Mouse (Mus musculus): ENCODE measurements around the gene Prr22. TPM values are rescaled to one million over a fixed set of nuclear protein-coding genes. Genes with fewer than 3 reads are reported as not detected.

The Prr22 gene
- total and polyA plus RNA-seq, 3 experiments, result 0.11 to 2.0 (median 0.29) TPM

- no peak overlapping the region for H3K9ac ChIP-seq (ENCODE audit: low read depth, low read length)
- no peak for DNase-seq
- no peaks in the 10 kb centered on the region for H3K4me1 ChIP-seq (ENCODE audit: control insufficient read depth, insufficient read depth, low read length)
- WGBS, result 56% methylated on average over 5 of the region's 5 CpGs
- H3K27me3 ChIP-seq (ENCODE audit: control insufficient read depth, insufficient read depth, low read length), result no peaks in the 10 kb centered on the region
- H3K79me2 ChIP-seq (replicated peaks; ENCODE audit: control insufficient read depth, insufficient read depth, low read length), result no peaks in the 10 kb centered on the region
- intact Hi-C loops (cut with DNase I), result no loop called here
- no peak for TF ChIP-seq POLR2A (IDR thresholded peaks at IDR 0.05; ENCODE audit: insufficient read depth, low read depth, low read length)
- no peak for TF ChIP-seq EP300 (IDR thresholded peaks at IDR 0.05; ENCODE audit: insufficient read depth, low read depth, low read length)
- TF ChIP-seq CTCF (IDR thresholded peaks at IDR 0.05), result no peak
- no peak overlapping the region for H3K27ac ChIP-seq
- H3K36me3 ChIP-seq (ENCODE audit: control insufficient read depth, insufficient read depth, low read length), result no peaks in the 10 kb centered on the region
- no peak overlapping the region for H3K4me3 ChIP-seq
Measured at GRCm38 (mm10) chr17:56744173-56744572, 25.9 kb upstream of the Prr22 start.

- DNase-seq, result peak in 1 of 2 experiments; percentile 43
- no peaks in the 10 kb centered on the region for H3K79me2 ChIP-seq (replicated peaks; ENCODE audit: control insufficient read depth, insufficient read depth, low read length)
- no peaks in the 10 kb centered on the region for H3K4me1 ChIP-seq (ENCODE audit: control insufficient read depth, insufficient read depth, low read length)
- H3K27ac ChIP-seq, result no peak overlapping the region
- no peak overlapping the region for H3K4me3 ChIP-seq
- no peak overlapping the region; the same call in 1 of the 2 replicates for H3K9ac ChIP-seq (ENCODE audit: low read depth, low read length)
- H3K27me3 ChIP-seq (ENCODE audit: control insufficient read depth, insufficient read depth, low read length), result peaks cover 2% of the 10 kb centered on the region; the same call in 1 of the 2 replicates
- TF ChIP-seq CTCF (IDR thresholded peaks at IDR 0.05) (no peak), POLR2A (IDR thresholded peaks at IDR 0.05; ENCODE audit: insufficient read depth, low read depth, low read length) (peak; percentile 39; the same call in 1 of the 2 replicates)
- intact Hi-C loops (cut with DNase I), result no loop called here
- 37% methylated on average over 71 of the region's 71 CpGs for WGBS
- no peaks in the 10 kb centered on the region for H3K36me3 ChIP-seq (ENCODE audit: control insufficient read depth, insufficient read depth, low read length)
Measured at GRCm38 (mm10) chr17:56751404-56752072, 18.5 kb upstream of the Prr22 start.

GRCm38 (mm10) chr17:56753452-56753851, 16.6 kb upstream of the Prr22 start:
- Histone ChIP-seq H3K36me3 (ENCODE audit: control insufficient read depth, insufficient read depth, low read length) (no peaks in the 10 kb centered on the region), H3K79me2 (replicated peaks; ENCODE audit: control insufficient read depth, insufficient read depth, low read length) (no peaks in the 10 kb centered on the region), H3K4me3 (no peak overlapping the region), H3K4me1 (ENCODE audit: control insufficient read depth, insufficient read depth, low read length) (no peaks in the 10 kb centered on the region), H3K9ac (ENCODE audit: low read depth, low read length) (no peak overlapping the region), H3K27ac (no peak overlapping the region), H3K27me3 (ENCODE audit: control insufficient read depth, insufficient read depth, low read length) (peaks cover 2% of the 10 kb centered on the region; the same call in 1 of the 2 replicates)
- intact Hi-C loops (cut with DNase I), result no loop called here
- TF ChIP-seq POLR2A (IDR thresholded peaks at IDR 0.05; ENCODE audit: insufficient read depth, low read depth, low read length) (no peak), CTCF (IDR thresholded peaks at IDR 0.05) (no peak), EP300 (IDR thresholded peaks at IDR 0.05; ENCODE audit: insufficient read depth, low read depth, low read length) (no peak)
- DNase-seq, result no peak
- 28% methylated on average over 15 of the region's 15 CpGs for WGBS

GRCm38 (mm10) chr17:56754271-56755185, 15.5 kb upstream of the Prr22 start:
- 27% methylated on average over 36 of the region's 36 CpGs for WGBS
- Histone ChIP-seq H3K36me3 (ENCODE audit: control insufficient read depth, insufficient read depth, low read length) (no peaks in the 10 kb centered on the region), H3K9ac (ENCODE audit: low read depth, low read length) (no peak overlapping the region), H3K4me3 (no peak overlapping the region), H3K79me2 (replicated peaks; ENCODE audit: control insufficient read depth, insufficient read depth, low read length) (no peaks in the 10 kb centered on the region), H3K4me1 (ENCODE audit: control insufficient read depth, insufficient read depth, low read length) (no peaks in the 10 kb centered on the region), H3K27me3 (ENCODE audit: control insufficient read depth, insufficient read depth, low read length) (peaks cover 2% of the 10 kb centered on the region; the same call in 1 of the 2 replicates), H3K27ac (no peak overlapping the region)
- TF ChIP-seq CTCF (IDR thresholded peaks at IDR 0.05), result no peak
- no peak for TF ChIP-seq EP300 (IDR thresholded peaks at IDR 0.05; ENCODE audit: insufficient read depth, low read depth, low read length)
- no peak for TF ChIP-seq POLR2A (IDR thresholded peaks at IDR 0.05; ENCODE audit: insufficient read depth, low read depth, low read length)
- intact Hi-C loops (cut with DNase I), result no loop called here
- no peak for DNase-seq

- peak in 1 of 2 experiments; percentile 48 for DNase-seq
- Histone ChIP-seq H3K4me3 (peak overlapping the region; percentile 59), H3K9ac (ENCODE audit: low read depth, low read length) (peak overlapping the region; percentile 63), H3K27ac (peak overlapping the region; percentile 55), H3K79me2 (replicated peaks; ENCODE audit: control insufficient read depth, insufficient read depth, low read length) (no peaks in the 10 kb centered on the region), H3K27me3 (ENCODE audit: control insufficient read depth, insufficient read depth, low read length) (peaks cover 2% of the 10 kb centered on the region; the same call in 1 of the 2 replicates), H3K36me3 (ENCODE audit: control insufficient read depth, insufficient read depth, low read length) (no peaks in the 10 kb centered on the region), H3K4me1 (ENCODE audit: control insufficient read depth, insufficient read depth, low read length) (no peaks in the 10 kb centered on the region)
- intact Hi-C loops (cut with DNase I), result no loop called here
- TF ChIP-seq POLR2A (IDR thresholded peaks at IDR 0.05; ENCODE audit: insufficient read depth, low read depth, low read length) (no peak), EP300 (IDR thresholded peaks at IDR 0.05; ENCODE audit: insufficient read depth, low read depth, low read length) (no peak), CTCF (IDR thresholded peaks at IDR 0.05) (peak; percentile 70)
- 1% methylated on average over 51 of the region's 51 CpGs for whole genome bisulfite sequencing
Measured at GRCm38 (mm10) chr17:56756703-56757399, 13.2 kb upstream of the Prr22 start.
